Mouse (Mus musculus) left cerebral cortex, postnatal 36 days (tissue): ENCODE measurements around the gene Sparcl1. TPM values are rescaled to one million over a fixed set of nuclear protein-coding genes. Genes with fewer than 3 reads are reported as not detected.

Source experiments
- DNase-seq, 2 experiments: peaks; one replicate each; pipeline ENCODE4 v3.0.0; 2021 to 2022; ENCODE audit warnings: low spot score in 2 of 2, mixed read lengths in 1 of 2
- intact Hi-C: fragments of 180-260 bp; cut with DNase I; formaldehyde crosslinking; loops from one replicate; pipeline ENCODE4 v1.15.1; 2025
- microRNA-seq: library from miRNA; unstranded; fragments of <30 nt; microRNA quantifications from one replicate; pipeline ENCODE4 v1.2.0, GENCODE M21; 2022
- total RNA-seq, 2 experiments: library from RNA; stranded (reverse); gene quantifications; 2 replicates each; pipeline ENCODE4 v1.2.3; 2021

The Sparcl1 gene
- total RNA-seq, 2 experiments from 2014 or later = 1,441 to 1,623 TPM

GRCm38 (mm10) chr5:104039154-104039932 lies 74.2 kb downstream of the Sparcl1 start:
- intact Hi-C loops = loop anchor here (2.0 kb wide), 1 partner anchor 39 kb away; no protein-coding TSS in a partner anchor

DNA sequence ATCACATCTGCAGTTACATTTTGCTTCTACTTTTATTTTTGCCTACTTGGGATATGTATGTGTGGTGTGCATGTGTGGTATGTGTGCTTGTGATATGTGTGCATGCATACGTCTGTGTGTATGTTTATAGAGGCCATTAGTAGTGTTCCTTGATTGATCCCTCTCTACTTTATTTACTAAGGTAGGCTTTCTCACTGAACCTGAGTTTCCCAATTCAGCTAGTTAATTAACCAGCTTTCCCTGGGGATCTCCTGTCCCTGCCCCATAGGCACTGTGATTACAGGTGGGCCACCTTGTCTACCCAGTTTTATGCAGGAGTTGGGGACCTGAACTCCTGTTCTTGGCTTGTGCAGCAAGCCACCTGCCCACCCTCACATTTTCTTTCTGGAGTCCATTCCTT lies 76.8 kb downstream of the Sparcl1 start:
- intact Hi-C loops = no loop called here
- no peak for DNase-seq

More at GRCm38 (mm10) chr5:104039154-104039932, 74.2 kb downstream of the Sparcl1 start:
- DNase-seq = peak; percentile 25 to 37

DNA sequence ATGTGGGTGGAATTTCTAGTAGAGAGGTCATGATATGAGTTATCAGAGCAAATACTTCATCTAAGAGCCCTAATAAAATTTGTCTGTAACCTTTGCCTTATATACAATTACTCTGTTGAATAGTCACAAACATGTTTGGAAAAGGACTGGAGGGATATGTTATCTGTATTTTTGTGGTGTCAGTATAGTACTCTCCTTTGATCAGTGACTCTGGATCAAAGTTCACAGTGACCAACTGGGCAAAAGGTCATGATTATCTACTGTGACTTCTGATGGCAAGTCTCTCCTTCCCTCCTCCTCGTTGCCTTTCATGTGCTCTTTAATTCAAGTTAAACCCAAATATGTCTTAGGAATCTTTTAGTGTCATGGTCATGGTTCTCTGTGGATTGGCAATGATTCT lies 77.7 kb downstream of the Sparcl1 start:
- DNase-seq = no peak
- intact Hi-C loops = no loop called here

DNA sequence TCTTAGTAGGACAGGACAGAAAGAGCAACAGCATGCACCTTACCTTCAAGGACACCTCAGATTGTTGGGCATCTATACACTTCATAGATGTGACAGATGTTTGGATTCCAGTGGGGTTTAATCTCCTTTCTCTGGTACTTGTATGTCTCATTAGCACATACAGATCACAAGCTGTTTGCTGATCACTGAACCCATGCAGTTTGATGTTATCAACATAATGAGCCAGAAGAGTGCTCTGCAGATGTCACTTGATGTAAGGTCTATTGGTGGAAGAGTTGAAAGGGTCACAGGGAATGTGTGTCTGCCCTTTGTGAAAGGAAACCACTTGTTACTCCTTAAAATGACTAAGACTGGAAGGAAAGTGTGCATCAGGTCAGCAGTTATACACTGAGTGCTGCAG lies 78.5 kb downstream of the Sparcl1 start:
- intact Hi-C loops = no loop called here
- no peak for DNase-seq

DNA sequence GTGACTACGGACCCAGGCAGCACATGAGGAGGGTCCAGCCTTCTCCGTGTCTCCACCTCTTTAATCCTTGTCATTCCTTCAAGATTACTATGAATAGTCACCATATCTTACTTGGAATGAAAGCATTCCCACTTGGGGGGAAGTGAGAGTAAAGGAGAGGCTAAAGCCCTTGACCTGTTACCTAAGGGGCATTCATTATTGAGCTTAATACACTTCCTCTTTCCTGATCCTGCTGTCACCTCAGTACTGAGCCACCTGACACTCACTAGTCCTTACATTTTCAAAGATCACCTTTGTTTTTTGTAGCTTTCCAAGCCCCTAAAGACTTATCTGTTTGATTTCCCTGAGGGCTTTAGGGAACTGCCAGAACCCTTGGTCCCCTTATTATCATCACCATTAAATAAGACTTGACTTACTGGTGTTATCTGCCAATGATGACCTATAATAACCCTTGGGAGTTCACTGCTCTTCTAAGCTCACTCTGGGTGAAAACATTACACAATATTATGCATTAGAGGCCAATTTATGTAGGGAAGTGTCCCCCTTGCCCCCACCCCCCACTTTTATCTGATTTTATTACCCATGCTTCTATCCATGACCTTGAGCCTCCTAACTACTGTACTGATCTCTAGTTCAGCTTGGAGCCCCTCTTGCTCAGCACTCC lies 81.0 kb downstream of the Sparcl1 start:
- no peak for DNase-seq
- intact Hi-C loops = no loop called here

Small RNA genes lying within 50 kb of the gene (microRNA-seq; reads per million reads assigned to microRNA genes)
- not detected for gene Mir5619

Other genes starting within 250 kb of the Sparcl1 start
- 10 to 100 TPM; 33.0 to 34.4 TPM for gene Klhl8, start 202.5 kb downstream of the Sparcl1 start, total RNA-seq
- gene Hsd17b13, start 136.3 kb downstream of the Sparcl1 start, total RNA-seq = under 1 TPM; 0.30 to 0.72 TPM
- gene Hsd17b11, start 91.8 kb downstream of the Sparcl1 start, total RNA-seq = 10 to 100 TPM; 42.5 to 46.7 TPM
- 10 to 100 TPM; 55.7 to 66.0 TPM for gene Nudt9, start 67.4 kb downstream of the Sparcl1 start, total RNA-seq
- 1 to 10 TPM in 1 of 2 experiments, not detected in 1; 1.0 TPM for gene Gm17660, start 36.1 kb downstream of the Sparcl1 start, total RNA-seq
- under 1 TPM in 1 of 2 experiments, not detected in 1; 0.07 TPM for gene Dspp, start 57.0 kb upstream of the Sparcl1 start, total RNA-seq
- gene Dmp1, start 88.9 kb upstream of the Sparcl1 start, total RNA-seq = 1 to 10 TPM; 5.2 to 5.4 TPM
- gene Ibsp, start 185.4 kb upstream of the Sparcl1 start, total RNA-seq = under 1 TPM in 1 of 2 experiments, not detected in 1; 0.39 TPM
- not detected for gene Mepe, start 211.6 kb upstream of the Sparcl1 start, total RNA-seq